Mouse (Mus musculus): ENCODE results near the gene Msx2. TPM values are rescaled to one million over a fixed set of nuclear protein-coding genes. Genes with fewer than 3 reads are reported as not detected.

Msx2 gene
- polyA plus RNA-seq, 1 experiment from 2014 or later, result 3.1 TPM

DNA sequence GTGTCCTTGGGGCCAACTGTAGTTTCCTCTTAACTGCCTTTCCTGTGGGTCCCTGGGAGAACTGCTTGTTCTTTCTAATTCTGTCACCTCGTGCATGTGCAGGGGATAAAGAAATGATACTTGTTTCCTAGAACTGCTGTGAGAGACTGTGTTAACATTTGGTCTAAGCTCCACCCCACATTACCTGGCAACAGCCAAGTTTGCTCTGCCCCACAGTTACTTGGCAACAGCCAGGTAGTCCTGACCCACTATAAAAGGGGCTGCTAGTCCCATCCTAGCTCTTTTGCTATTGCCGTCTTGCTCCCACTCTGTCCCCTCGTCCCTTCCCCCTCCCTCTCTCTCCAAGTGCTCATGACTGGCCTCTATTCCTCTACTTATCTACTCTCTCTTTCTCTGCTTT, 28.2 kb upstream of the Msx2 start:
- 50% methylated on average over 3 of the region's 3 CpGs for WGBS
- H3K27me3 ChIP-seq (replicated peaks; ENCODE audit: control insufficient read depth, insufficient read depth, low read length), result no peaks in the 10 kb centered on the region
- no peaks in the 10 kb centered on the region for H3K9me3 ChIP-seq (ENCODE audit: control insufficient read depth, low read length)
- ATAC-seq (replicated peaks; ENCODE audit: low FRiP score) (no peak), DNase-seq (ENCODE audit: low spot score) (no peak)
- H3K4me1 ChIP-seq (replicated peaks; ENCODE audit: control insufficient read depth, insufficient read depth, low read length), result no peaks in the 10 kb centered on the region
- H3K9ac ChIP-seq (ENCODE audit: low read depth, low read length), result no peak overlapping the region
- H3K4me3 ChIP-seq (ENCODE audit: low read depth, low read length), result no peak overlapping the region
- H3K36me3 ChIP-seq (ENCODE audit: control insufficient read depth, insufficient read depth, low read length), result no peaks in the 10 kb centered on the region
- H3K4me2 ChIP-seq, result no peak overlapping the region
- H3K27ac ChIP-seq (ENCODE audit: low read depth, low read length), result no peak overlapping the region

DNA sequence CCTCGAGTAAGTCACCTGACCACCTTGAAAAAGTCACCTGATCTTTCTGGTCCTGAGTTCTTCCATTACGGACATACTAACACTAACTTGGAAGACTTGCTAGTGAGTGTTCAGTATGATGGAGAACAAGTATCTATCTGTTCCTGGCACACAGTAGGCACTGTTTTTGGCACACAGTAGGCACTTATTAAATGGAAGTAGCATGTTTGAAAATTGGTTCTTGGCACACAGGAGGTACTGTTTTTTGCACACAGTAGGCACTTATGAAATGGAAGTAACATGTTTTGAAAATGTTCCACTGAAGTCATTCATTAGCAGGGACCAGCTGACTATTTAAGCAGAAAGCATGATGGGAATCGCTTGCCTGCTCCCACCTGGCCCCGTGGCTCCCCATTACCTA, 13.6 kb upstream of the Msx2 start:
- 66% methylated on average over 4 of the region's 4 CpGs for WGBS
- H3K4me3 ChIP-seq (ENCODE audit: low read depth, low read length), result no peak overlapping the region
- ATAC-seq (replicated peaks; ENCODE audit: low FRiP score), result no peak

DNA sequence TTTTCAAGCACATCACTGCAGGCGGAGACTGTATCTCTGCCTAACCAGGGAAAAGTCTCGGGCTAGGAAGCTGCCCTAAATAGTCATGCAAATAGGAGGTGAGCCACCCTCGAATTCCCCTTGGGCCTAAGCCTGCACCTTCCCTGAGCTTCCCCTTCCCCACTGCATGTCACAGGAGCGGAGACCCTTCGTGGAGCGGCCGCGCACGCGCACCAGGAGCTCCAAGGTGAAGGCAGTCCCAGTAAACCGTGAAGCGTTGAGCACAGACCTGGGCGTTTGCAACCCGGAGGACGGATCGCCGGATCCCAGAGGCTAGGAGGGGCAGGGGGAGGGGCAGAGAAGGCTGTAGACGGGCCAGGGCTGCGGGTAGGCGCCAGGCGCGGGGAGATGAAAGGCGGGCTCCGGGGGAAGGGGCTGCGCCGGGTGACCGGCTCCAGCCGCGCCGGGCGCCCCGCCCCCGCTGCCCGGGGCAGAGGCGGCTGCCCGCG, 2.9 kb upstream of the Msx2 start:
- under 1% methylated on average over 34 of the region's 37 CpGs for WGBS
- H3K4me3 ChIP-seq (ENCODE audit: low read depth, low read length), result peak overlapping the region; percentile 47
- peaks cover 72% of the 10 kb centered on the region for H3K27me3 ChIP-seq (replicated peaks; ENCODE audit: control insufficient read depth, insufficient read depth, low read length)
- H3K36me3 ChIP-seq (ENCODE audit: control insufficient read depth, insufficient read depth, low read length), result no peaks in the 10 kb centered on the region
- ATAC-seq (replicated peaks; ENCODE audit: low FRiP score), result no peak
- DNase-seq (ENCODE audit: low spot score), result peak; percentile 68
- H3K27ac ChIP-seq (ENCODE audit: low read depth, low read length), result no peak overlapping the region
- no peaks in the 10 kb centered on the region for H3K9me3 ChIP-seq (ENCODE audit: control insufficient read depth, low read length)
- no peak overlapping the region for H3K9ac ChIP-seq (ENCODE audit: low read depth, low read length)
- H3K4me2 ChIP-seq, result peak overlapping the region; percentile 72
- no peaks in the 10 kb centered on the region for H3K4me1 ChIP-seq (replicated peaks; ENCODE audit: control insufficient read depth, insufficient read depth, low read length)

More for the DNA sequence above, 13.6 kb upstream of the Msx2 start:
- Histone ChIP-seq H3K36me3 (ENCODE audit: control insufficient read depth, insufficient read depth, low read length) (no peaks in the 10 kb centered on the region), H3K4me1 (replicated peaks; ENCODE audit: control insufficient read depth, insufficient read depth, low read length) (no peaks in the 10 kb centered on the region), H3K27ac (ENCODE audit: low read depth, low read length) (no peak overlapping the region), H3K4me2 (no peak overlapping the region), H3K9ac (ENCODE audit: low read depth, low read length) (no peak overlapping the region), H3K9me3 (ENCODE audit: control insufficient read depth, low read length) (no peaks in the 10 kb centered on the region), H3K27me3 (replicated peaks; ENCODE audit: control insufficient read depth, insufficient read depth, low read length) (0 out of 2 replicates have a peak, but pooled peaks cover 3% of the 10 kb centered on the region)
- no peak for DNase-seq (ENCODE audit: low spot score)

DNA sequence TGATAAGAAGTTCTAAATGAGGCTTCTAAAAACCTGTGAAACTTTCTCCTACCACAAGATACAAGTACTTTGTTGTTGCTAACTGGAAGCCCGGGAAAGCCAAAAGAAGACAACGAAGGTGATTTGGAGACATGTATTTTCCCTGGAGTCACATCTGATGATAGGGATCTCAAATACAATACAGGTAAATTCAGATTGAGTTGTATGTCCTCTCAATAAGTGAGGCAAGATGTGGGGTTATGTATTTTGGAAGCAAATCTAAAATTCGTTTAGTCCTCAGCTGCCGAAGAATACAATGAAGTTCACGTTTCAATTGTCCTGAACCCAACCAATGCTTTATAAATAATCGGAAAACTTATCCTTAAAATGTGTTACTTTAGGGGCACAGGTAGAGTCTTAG, 1.6 kb upstream of the Msx2 start:
- Histone ChIP-seq H3K36me3 (ENCODE audit: control insufficient read depth, insufficient read depth, low read length) (no peaks in the 10 kb centered on the region), H3K4me2 (no peak overlapping the region), H3K27ac (ENCODE audit: low read depth, low read length) (no peak overlapping the region), H3K4me3 (ENCODE audit: low read depth, low read length) (no peak overlapping the region), H3K9ac (ENCODE audit: low read depth, low read length) (no peak overlapping the region), H3K9me3 (ENCODE audit: control insufficient read depth, low read length) (no peaks in the 10 kb centered on the region), H3K4me1 (replicated peaks; ENCODE audit: control insufficient read depth, insufficient read depth, low read length) (no peaks in the 10 kb centered on the region), H3K27me3 (replicated peaks; ENCODE audit: control insufficient read depth, insufficient read depth, low read length) (peaks cover 85% of the 10 kb centered on the region)
- ATAC-seq (replicated peaks; ENCODE audit: low FRiP score), result no peak
- 23% methylated on average over 6 of the region's 6 CpGs for WGBS
- DNase-seq (ENCODE audit: low spot score), result no peak

DNA sequence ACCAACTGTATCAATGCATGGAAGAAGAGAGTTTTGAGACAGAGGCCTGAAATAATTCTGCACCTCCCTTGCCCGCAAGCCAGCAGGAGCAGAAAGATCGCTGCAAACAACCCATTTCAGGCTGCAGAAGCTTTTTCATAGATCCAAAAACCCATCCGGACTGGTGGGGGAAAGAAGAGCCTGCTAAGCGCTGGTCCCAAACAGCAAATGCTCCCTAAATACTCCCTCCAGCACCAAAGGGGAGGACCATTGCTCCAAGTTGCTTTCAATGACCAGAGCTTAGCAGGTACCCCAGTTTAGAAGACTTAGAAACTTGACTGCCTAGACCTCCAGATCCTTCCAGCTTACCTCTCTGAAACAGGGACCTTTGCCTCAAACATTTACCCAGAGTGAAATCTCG, 1.1 kb upstream of the Msx2 start:
- DNase-seq (ENCODE audit: low spot score) (no peak), ATAC-seq (replicated peaks; ENCODE audit: low FRiP score) (no peak)
- Histone ChIP-seq H3K4me2 (no peak overlapping the region), H3K27me3 (replicated peaks; ENCODE audit: control insufficient read depth, insufficient read depth, low read length) (peaks cover 87% of the 10 kb centered on the region), H3K36me3 (ENCODE audit: control insufficient read depth, insufficient read depth, low read length) (no peaks in the 10 kb centered on the region), H3K9me3 (ENCODE audit: control insufficient read depth, low read length) (no peaks in the 10 kb centered on the region), H3K9ac (ENCODE audit: low read depth, low read length) (no peak overlapping the region), H3K27ac (ENCODE audit: low read depth, low read length) (no peak overlapping the region), H3K4me1 (replicated peaks; ENCODE audit: control insufficient read depth, insufficient read depth, low read length) (no peaks in the 10 kb centered on the region), H3K4me3 (ENCODE audit: low read depth, low read length) (no peak overlapping the region)
- 22% methylated on average over 5 of the region's 5 CpGs for WGBS

DNA sequence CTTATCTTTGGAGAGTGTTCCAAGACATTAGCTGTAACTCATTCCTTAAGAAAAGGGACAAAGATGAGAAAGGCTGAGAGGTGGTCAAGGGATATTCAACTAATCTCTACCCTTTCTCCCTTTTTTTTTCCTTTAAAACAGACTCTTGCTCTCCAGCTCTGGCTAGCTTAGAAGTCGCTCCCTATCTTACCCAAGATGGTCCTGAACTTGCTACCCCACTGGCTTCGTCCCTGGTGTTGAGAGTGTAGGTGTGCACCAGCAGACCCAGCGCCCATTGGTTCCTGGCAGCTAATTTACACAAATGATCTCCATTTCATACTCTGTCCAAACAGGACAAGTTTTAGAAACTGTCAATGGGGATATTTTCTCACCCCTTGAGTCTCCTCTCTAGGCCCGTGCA, 417 bp upstream of the Msx2 start:
- 24% methylated on average over 4 of the region's 4 CpGs for WGBS
- no peak overlapping the region for H3K4me3 ChIP-seq (ENCODE audit: low read depth, low read length)
- H3K9ac ChIP-seq (ENCODE audit: low read depth, low read length), result no peak overlapping the region
- no peaks in the 10 kb centered on the region for H3K36me3 ChIP-seq (ENCODE audit: control insufficient read depth, insufficient read depth, low read length)
- no peak overlapping the region for H3K27ac ChIP-seq (ENCODE audit: low read depth, low read length)
- no peak overlapping the region; the same call in 1 of the 2 replicates for H3K4me2 ChIP-seq
- no peaks in the 10 kb centered on the region for H3K9me3 ChIP-seq (ENCODE audit: control insufficient read depth, low read length)
- ATAC-seq (replicated peaks; ENCODE audit: low FRiP score), result no peak
- peaks cover 90% of the 10 kb centered on the region for H3K27me3 ChIP-seq (replicated peaks; ENCODE audit: control insufficient read depth, insufficient read depth, low read length)
- DNase-seq (ENCODE audit: low spot score), result no peak
- no peaks in the 10 kb centered on the region for H3K4me1 ChIP-seq (replicated peaks; ENCODE audit: control insufficient read depth, insufficient read depth, low read length)

DNA sequence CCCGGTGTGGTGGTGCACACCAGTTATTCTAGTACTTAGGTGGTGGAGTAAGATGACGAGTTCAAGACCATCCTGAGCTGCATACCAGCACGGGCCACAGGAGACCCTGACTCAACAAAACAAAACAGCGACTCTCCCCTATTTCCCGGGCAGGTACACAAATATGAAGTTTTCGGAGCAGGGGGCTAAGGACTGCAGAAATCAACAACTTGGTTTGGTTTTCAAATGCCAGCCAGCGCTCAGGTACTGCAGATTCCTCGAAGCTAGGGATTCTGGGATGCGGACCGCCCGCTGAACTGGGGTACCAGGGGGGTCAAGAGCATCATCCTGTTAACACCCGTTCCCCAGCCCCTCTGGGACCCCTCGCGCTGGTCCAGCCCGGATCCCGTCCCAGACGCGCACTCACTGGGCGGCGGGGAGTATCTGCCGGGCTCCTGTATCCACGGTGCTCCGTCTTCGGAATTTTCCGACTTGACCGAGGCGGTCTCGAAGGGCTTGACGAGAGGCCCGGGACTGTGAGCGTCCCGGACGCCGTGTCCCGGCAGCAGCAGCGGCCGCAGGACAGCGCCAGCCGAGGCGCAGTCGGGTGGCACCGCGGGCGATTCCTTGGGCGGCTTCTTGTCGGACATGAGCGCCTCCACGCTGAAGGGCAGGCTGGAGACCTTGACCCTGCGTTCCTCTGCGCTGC, 804 bp downstream of the Msx2 start:
- Histone ChIP-seq H3K9ac (ENCODE audit: low read depth, low read length) (peak overlapping the region; percentile 7; the same call in 1 of the 2 replicates), H3K4me2 (peak overlapping the region; percentile 74), H3K27ac (ENCODE audit: low read depth, low read length) (no peak overlapping the region), H3K36me3 (ENCODE audit: control insufficient read depth, insufficient read depth, low read length) (no peaks in the 10 kb centered on the region), H3K9me3 (ENCODE audit: control insufficient read depth, low read length) (no peaks in the 10 kb centered on the region), H3K4me1 (replicated peaks; ENCODE audit: control insufficient read depth, insufficient read depth, low read length) (no peaks in the 10 kb centered on the region), H3K27me3 (replicated peaks; ENCODE audit: control insufficient read depth, insufficient read depth, low read length) (peaks cover 97% of the 10 kb centered on the region), H3K4me3 (ENCODE audit: low read depth, low read length) (peak overlapping the region; percentile 45)
- ATAC-seq (replicated peaks; ENCODE audit: low FRiP score) (peak; percentile 20; the same call in 1 of the 2 replicates), DNase-seq (ENCODE audit: low spot score) (no peak)
- 2% methylated on average over 47 of the region's 50 CpGs for WGBS

DNA sequence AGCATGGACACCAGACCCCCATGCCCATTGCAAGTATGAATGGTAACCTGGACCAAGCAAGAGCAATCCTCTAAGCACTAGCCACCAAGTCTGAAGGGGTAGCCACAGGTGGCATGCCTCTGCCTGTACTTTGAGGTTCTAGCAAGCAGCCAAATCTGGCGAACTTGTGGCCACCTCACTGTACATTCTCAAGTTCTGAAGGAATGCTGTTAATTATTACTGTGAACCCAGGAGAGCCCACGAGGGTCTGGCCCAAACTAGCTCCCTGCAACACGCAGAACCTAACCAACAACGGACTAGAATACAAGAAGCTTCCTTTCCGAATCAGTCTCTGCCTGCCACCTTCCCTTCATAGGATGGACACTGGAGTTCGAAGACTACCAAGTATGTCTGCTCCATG, 1.5 kb downstream of the Msx2 start:
- Histone ChIP-seq H3K27ac (ENCODE audit: low read depth, low read length) (no peak overlapping the region), H3K9ac (ENCODE audit: low read depth, low read length) (no peak overlapping the region), H3K4me3 (ENCODE audit: low read depth, low read length) (0 out of 2 replicates have a peak overlapping the region, but pooled peaks have one; percentile 45), H3K4me1 (replicated peaks; ENCODE audit: control insufficient read depth, insufficient read depth, low read length) (no peaks in the 10 kb centered on the region), H3K27me3 (replicated peaks; ENCODE audit: control insufficient read depth, insufficient read depth, low read length) (peaks cover 96% of the 10 kb centered on the region), H3K9me3 (ENCODE audit: control insufficient read depth, low read length) (no peaks in the 10 kb centered on the region), H3K36me3 (ENCODE audit: control insufficient read depth, insufficient read depth, low read length) (no peaks in the 10 kb centered on the region), H3K4me2 (no peak overlapping the region)
- DNase-seq (ENCODE audit: low spot score), result no peak
- 9% methylated on average over 6 of the region's 6 CpGs for WGBS
- no peak for ATAC-seq (replicated peaks; ENCODE audit: low FRiP score)

Data from liver, embryonic 11.5 days (tissue).